Comparison of ENCODE assay signal across 8 mouse cellular contexts in genomic region chr1:194977946-194978720, GRCm38 (mm10). TPM values are rescaled to one million over a fixed set of nuclear protein-coding genes. Genes with fewer than 3 reads are reported as not detected.
DNase-seq lines count a peak whose midpoint lies in the region; ATAC-seq and TF ChIP-seq lines count a peak whose summit lies in the region.
"Had no signal": no experiment of that assay in that cellular context is flagged by ENCODE, and none has a peak within 500 bp of the region (broad histone marks: within the 10 kb centered on the region; RNA-seq: fewer than 3 reads in every experiment).

No protein-coding gene starts in this region.

- H3K27ac ChIP-seq in testis, adult 2 months (ENCODE audit: control insufficient read depth, insufficient read depth, low read depth, low read length): peak overlapping the region; percentile 10; the same call in 1 of the 2 replicates
- peak overlapping the region; percentile 54; the same call in 1 of the 2 replicates for H3K27ac ChIP-seq in midbrain, embryonic 16.5 days (ENCODE audit: low read length)
- H3K27ac ChIP-seq in heart, embryonic 10.5 days: no peak overlapping the region
- H3K27ac ChIP-seq: limb, embryonic 13.5 days had no signal

- H3K36me3 ChIP-seq in testis, adult 2 months (ENCODE audit: control insufficient read depth, insufficient read depth, low read length): no peaks in the 10 kb centered on the region
- H3K36me3 ChIP-seq in midbrain, embryonic 16.5 days (ENCODE audit: control insufficient read depth, insufficient read depth, low read length): no peaks in the 10 kb centered on the region
- no peaks in the 10 kb centered on the region for H3K36me3 ChIP-seq in heart, embryonic 10.5 days
- H3K36me3 ChIP-seq: limb, embryonic 13.5 days had no signal

- DNase-seq in testis, postnatal 14 days (ENCODE audit: low spot score): no peak
- DNase-seq in cerebellum, postnatal 10 days: peak; percentile 12 to 17
- peak; percentile 60 to 69 for DNase-seq in layer of hippocampus, adult 8-10 months (ENCODE audit: low spot score in 2 of 2)
- DNase-seq in thymus, adult 18-20 months: no peak
- no peak for DNase-seq in heart, embryonic 10.5 days (ENCODE audit: low spot score)

- 21% methylated on average over 4 of the region's 5 CpGs for WGBS in midbrain, embryonic 16.5 days
- WGBS in heart, embryonic 10.5 days: 56% methylated on average over 5 of the region's 5 CpGs

- H3K9ac ChIP-seq in midbrain, embryonic 16.5 days (ENCODE audit: low read depth, low read length): peak overlapping the region; percentile 22; the same call in 1 of the 2 replicates
- H3K9ac ChIP-seq: limb, embryonic 13.5 days had no signal

- H3K4me1 ChIP-seq in testis, adult 2 months (ENCODE audit: control insufficient read depth, insufficient read depth, low read length): peaks cover 9% of the 10 kb centered on the region
- H3K4me1 ChIP-seq in midbrain, embryonic 16.5 days (ENCODE audit: control insufficient read depth, insufficient read depth, low read length): peaks cover 18% of the 10 kb centered on the region
- peaks cover 30% of the 10 kb centered on the region for H3K4me1 ChIP-seq in heart, embryonic 10.5 days

- no peak overlapping the region for H3K4me3 ChIP-seq in testis, adult 2 months (ENCODE audit: control insufficient read depth, low read depth, low read length)
- peak overlapping the region; percentile 20 for H3K4me3 ChIP-seq in midbrain, embryonic 16.5 days (ENCODE audit: low read depth, low read length)
- H3K4me3 ChIP-seq in heart, embryonic 10.5 days: no peak overlapping the region
- H3K4me3 ChIP-seq: limb, embryonic 13.5 days had no signal

- H3K4me2 ChIP-seq in midbrain, embryonic 16.5 days (ENCODE audit: low read length): peak overlapping the region; percentile 88

- no peak for TF ChIP-seq POLR2A in testis, adult 2 months (IDR thresholded peaks at IDR 0.05; ENCODE audit: control insufficient read depth, low read depth, low read length)

- H3K9me3 ChIP-seq in midbrain, embryonic 16.5 days (replicated peaks; ENCODE audit: control insufficient read depth, low read length, poor library complexity, severe bottlenecking): no peaks in the 10 kb centered on the region
- no peaks in the 10 kb centered on the region for H3K9me3 ChIP-seq in heart, embryonic 10.5 days
- H3K9me3 ChIP-seq: limb, embryonic 13.5 days had no signal

- H3K27me3 ChIP-seq in testis, adult 2 months (ENCODE audit: control insufficient read depth, insufficient read depth, low read length): no peaks in the 10 kb centered on the region
- H3K27me3 ChIP-seq in midbrain, embryonic 16.5 days (ENCODE audit: control insufficient read depth, insufficient read depth, low read depth, low read length): no peaks in the 10 kb centered on the region
- H3K27me3 ChIP-seq in heart, embryonic 10.5 days (ENCODE audit: insufficient read depth, poor library complexity, severe bottlenecking): no peaks in the 10 kb centered on the region

- no peak for TF ChIP-seq CTCF in testis, adult 2 months (IDR thresholded peaks at IDR 0.05; ENCODE audit: control insufficient read depth, insufficient read depth, insufficient replicate concordance, low read depth, low read length)

- peak; percentile 69 for ATAC-seq in midbrain, embryonic 16.5 days

RNA-seq across cellular contexts. Expression of gene Cd34, which starts 39.5 kb away (rescaled TPM):
- 7.7 and 7.9 TPM in 2 replicates for polyA plus RNA-seq in testis, adult 2 months (2012; rRNA removed)
- total RNA-seq in layer of hippocampus, adult 8-10 months (2022): 10 to 100 TPM; 32.2 to 56.7 (median 45.5) TPM
- 22.5 and 28.3 TPM in 2 replicates for polyA plus RNA-seq in midbrain, embryonic 16.5 days (2015; fragmentation: Nextera tagmentation; extraction: Ambion mirVana)
- 59.9 and 62.6 TPM in 2 replicates for polyA plus RNA-seq in heart, embryonic 10.5 days (2016; fragmentation: Nextera tagmentation; extraction: Ambion mirVana)

Comparison
In these comparisons a context has a peak if more than half of its experiments do, and no peak if none do; other contexts are left out.
1. DNase-seq: peak in cerebellum, postnatal 10 days (2 of 2) and layer of hippocampus, adult 8-10 months (2 of 2); none in testis, postnatal 14 days (single experiment), thymus, adult 18-20 months (0 of 2) and heart, embryonic 10.5 days (single experiment).